Mouse (Mus musculus) lung, embryonic 16.5 days (tissue): Measurements from ENCODE around the gene Atp13a1. TPM values are rescaled to one million over a fixed set of nuclear protein-coding genes. Genes with fewer than 3 reads are reported as not detected.
A peak's percentile ranks its signal among the peaks of the same experiment; 100 is the strongest.

Experiments used
- ATAC-seq: fragments of 200-750 bp; cut with Nextera tagmentation; 2 replicates; pipeline ENCODE4 v1.8.0; 2017; ENCODE audit warnings: low read depth, mild to moderate bottlenecking, moderate library complexity
- H3K27ac ChIP-seq: fragments of 300-500 bp; sonication (generic); 2 replicates; pipeline ENCODE4 v1.5.1; 2014; ENCODE audit warnings: mild to moderate bottlenecking, control low read depth, low read length
- H3K27me3 ChIP-seq: fragments of 300-500 bp; sonication (generic); 2 replicates; pipeline ENCODE4 v1.6.1; 2014; ENCODE audit warnings: low read depth, low read length, mixed read lengths; ENCODE audit not compliant: control insufficient read depth, insufficient read depth
- H3K36me3 ChIP-seq: fragments of 300-500 bp; sonication (generic); 2 replicates; pipeline ENCODE4 v1.6.1; 2014; ENCODE audit warnings: low read length; ENCODE audit not compliant: control insufficient read depth, insufficient read depth
- H3K4me1 ChIP-seq: fragments of 300-500 bp; sonication (generic); replicated peaks from 2 replicates; pipeline ENCODE4 v1.6.1; 2014; ENCODE audit warnings: low read length, mixed read lengths; ENCODE audit not compliant: control insufficient read depth, insufficient read depth
- H3K4me2 ChIP-seq: fragments of 300-500 bp; sonication (generic); 2 replicates; pipeline ENCODE4 v1.6.1; 2014; ENCODE audit warnings: low read depth, low read length, control low read depth
- H3K4me3 ChIP-seq: fragments of 300-500 bp; sonication (generic); 2 replicates; pipeline ENCODE4 v1.5.1; 2014; ENCODE audit warnings: mild to moderate bottlenecking, low read length, control low read depth
- H3K9ac ChIP-seq: fragments of 300-500 bp; sonication (generic); 2 replicates; pipeline ENCODE4 v1.6.1; 2014; ENCODE audit warnings: low read length, control low read depth
- H3K9me3 ChIP-seq: fragments of 300-500 bp; sonication (generic); 2 replicates; pipeline ENCODE4 v1.6.1; 2016; ENCODE audit warnings: low read length; ENCODE audit not compliant: control insufficient read depth
- WGBS: fragments of 180-500 bp; shearing (Covaris S2); extraction: QIAGEN DNeasy Blood & Tissue Kit; methylation state at CpG from one replicate; pipeline ENCODE4 v1.1.7; 2014; 5-methylcytosine and 5-hydroxymethylcytosine counted together
- polyA plus RNA-seq: library from polyadenylated mRNA; unstranded; fragments of >200 nt; fragmentation: Nextera tagmentation; extraction: Ambion mirVana; gene quantifications from 2 replicates; pipeline ENCODE4 v1.2.1, GENCODE M21; 2015

Gene Atp13a1
- polyA plus RNA-seq, 1 experiment from 2014 or later, result 45.8 TPM

GRCm38 (mm10) chr8:69822386-69823191 lies 31.6 kb downstream of the Atp13a1 start, which contains the start of gene Lpar2:
Gene Lpar2 (plus strand): TSS chr8:69822429.
- Histone ChIP-seq H3K4me1 (peaks cover 4% of the 10 kb centered on the region), H3K27me3 (no peaks in the 10 kb centered on the region), H3K9me3 (no peaks in the 10 kb centered on the region), H3K4me2 (peak within 1 kb of the TSS; percentile 92), H3K4me3 (peak within 1 kb of the TSS; percentile 60), H3K36me3 (0 out of 2 replicates have a peak, but pooled peaks cover under 1% of the 10 kb centered on the region), H3K27ac (peak within 1 kb of the TSS; percentile 58), H3K9ac (peak within 1 kb of the TSS; percentile 69)
- ATAC-seq, result peak; percentile 89
- 1% methylated on average over 33 of the region's 35 CpGs for WGBS

- Histone ChIP-seq H3K27me3 (no peaks in the 10 kb centered on the region), H3K9ac (no peak overlapping the region), H3K9me3 (no peaks in the 10 kb centered on the region), H3K36me3 (no peaks in the 10 kb centered on the region), H3K4me1 (peaks cover 4% of the 10 kb centered on the region), H3K4me2 (no peak overlapping the region), H3K4me3 (no peak overlapping the region), H3K27ac (no peak overlapping the region)
- no peak for ATAC-seq
- 91% methylated on average over 12 of the region's 12 CpGs for WGBS
These were observed 35.4 kb downstream of the Atp13a1 start for GRCm38 (mm10) chr8:69826371-69826770.

- Histone ChIP-seq H3K9me3 (no peaks in the 10 kb centered on the region), H3K36me3 (no peaks in the 10 kb centered on the region), H3K9ac (peak within 1 kb of the TSS; percentile 66), H3K27me3 (no peaks in the 10 kb centered on the region), H3K27ac (no peak within 1 kb of the TSS), H3K4me1 (peaks cover 8% of the 10 kb centered on the region; the same call in 1 of the 2 replicates), H3K4me3 (peak within 1 kb of the TSS; percentile 63), H3K4me2 (peak within 1 kb of the TSS; percentile 97)
- ATAC-seq, result peak; percentile 97
- WGBS, result under 1% methylated on average over 38 of the region's 38 CpGs
These were observed 41.4 kb downstream of the Atp13a1 start, which contains the start of gene Pbx4 for GRCm38 (mm10) chr8:69832298-69832853. Gene Pbx4 (plus strand): TSS chr8:69832491.

- Histone ChIP-seq H3K4me1 (peaks cover 6% of the 10 kb centered on the region; the same call in 1 of the 2 replicates), H3K27ac (no peak overlapping the region), H3K4me2 (no peak overlapping the region), H3K9me3 (no peaks in the 10 kb centered on the region), H3K9ac (no peak overlapping the region), H3K36me3 (no peaks in the 10 kb centered on the region), H3K27me3 (no peaks in the 10 kb centered on the region), H3K4me3 (no peak overlapping the region)
- ATAC-seq, result no peak
- 48% methylated on average over 8 of the region's 8 CpGs for WGBS
These were observed 46.2 kb downstream of the Atp13a1 start for GRCm38 (mm10) chr8:69837057-69837682.

GRCm38 (mm10) chr8:69847167-69848065 lies 56.5 kb downstream of the Atp13a1 start:
- WGBS, result 61% methylated on average over 3 of the region's 3 CpGs
- ATAC-seq, result peak; percentile 60
- Histone ChIP-seq H3K27ac (peak overlapping the region; percentile 59), H3K9me3 (no peaks in the 10 kb centered on the region), H3K9ac (no peak overlapping the region), H3K27me3 (no peaks in the 10 kb centered on the region), H3K36me3 (no peaks in the 10 kb centered on the region), H3K4me2 (no peak overlapping the region), H3K4me1 (peaks cover 2% of the 10 kb centered on the region), H3K4me3 (no peak overlapping the region)

DNA sequence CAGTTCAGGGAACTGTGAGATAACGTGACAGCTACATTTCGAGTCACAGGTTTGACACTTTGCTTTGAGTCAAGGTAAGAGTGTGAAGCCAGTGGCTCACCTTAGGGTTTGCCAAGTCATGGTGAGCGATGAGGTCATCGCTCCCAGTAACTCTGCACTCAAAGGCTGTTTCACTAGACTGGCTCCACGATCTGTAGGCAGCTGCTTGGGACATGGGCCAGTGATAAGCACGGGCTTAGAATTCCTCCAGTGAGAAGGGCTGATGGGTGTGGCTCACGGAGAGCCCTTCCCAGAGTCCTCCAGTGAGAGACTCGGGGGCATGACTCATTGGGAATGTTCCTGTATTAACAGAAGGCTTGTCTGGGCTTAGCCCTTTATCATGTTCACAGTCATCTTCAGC lies 58.0 kb downstream of the Atp13a1 start:
- H3K27ac ChIP-seq, result 0 out of 2 replicates have a peak overlapping the region, but pooled peaks have one; percentile 47
- H3K9ac ChIP-seq, result no peak overlapping the region
- no peaks in the 10 kb centered on the region for H3K36me3 ChIP-seq
- no peaks in the 10 kb centered on the region for H3K9me3 ChIP-seq
- peaks cover 2% of the 10 kb centered on the region for H3K4me1 ChIP-seq
- ATAC-seq, result peak; percentile 90
- no peak overlapping the region for H3K4me3 ChIP-seq
- WGBS, result 51% methylated on average over 8 of the region's 8 CpGs
- H3K4me2 ChIP-seq, result no peak overlapping the region
- no peaks in the 10 kb centered on the region for H3K27me3 ChIP-seq

DNA sequence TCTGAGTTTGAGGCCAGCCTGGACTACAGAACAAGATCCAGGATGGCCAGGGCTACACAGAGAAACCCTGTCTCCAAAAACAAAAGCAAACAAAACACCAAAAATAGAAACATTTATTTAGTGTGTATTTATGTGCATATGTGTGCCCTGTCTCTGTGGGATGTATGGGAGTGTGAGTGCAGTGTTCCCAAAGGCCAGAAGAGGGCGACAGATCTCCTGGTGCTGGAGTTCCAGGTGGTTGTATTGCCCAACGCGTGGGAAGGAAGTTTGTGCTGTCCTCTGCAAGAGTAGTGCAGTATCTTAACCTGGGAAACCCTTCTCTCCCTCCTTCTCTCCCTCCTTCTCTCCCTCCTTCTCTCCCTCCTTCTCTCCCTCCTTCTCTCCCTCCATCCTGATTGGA lies 58.9 kb downstream of the Atp13a1 start:
- no peaks in the 10 kb centered on the region for H3K27me3 ChIP-seq
- peaks cover 2% of the 10 kb centered on the region for H3K4me1 ChIP-seq
- no peak overlapping the region for H3K4me2 ChIP-seq
- no peak overlapping the region for H3K27ac ChIP-seq
- H3K4me3 ChIP-seq, result no peak overlapping the region
- no peak for ATAC-seq
- H3K36me3 ChIP-seq, result no peaks in the 10 kb centered on the region
- H3K9me3 ChIP-seq, result no peaks in the 10 kb centered on the region
- 31% methylated on average over 3 of the region's 3 CpGs for WGBS
- H3K9ac ChIP-seq, result no peak overlapping the region

- WGBS, result 72% methylated on average over 7 of the region's 7 CpGs
These were observed 60.1 kb downstream of the Atp13a1 start for GRCm38 (mm10) chr8:69850926-69851506.

More at GRCm38 (mm10) chr8:69850926-69851506, 60.1 kb downstream of the Atp13a1 start:
- Histone ChIP-seq H3K4me1 (peaks cover 2% of the 10 kb centered on the region), H3K27ac (no peak overlapping the region), H3K36me3 (no peaks in the 10 kb centered on the region), H3K9ac (no peak overlapping the region), H3K4me2 (no peak overlapping the region), H3K4me3 (no peak overlapping the region), H3K27me3 (no peaks in the 10 kb centered on the region), H3K9me3 (no peaks in the 10 kb centered on the region)
- ATAC-seq, result no peak
